9 mouse cellular contexts compared by ENCODE assay signal in the genomic region with DNA sequence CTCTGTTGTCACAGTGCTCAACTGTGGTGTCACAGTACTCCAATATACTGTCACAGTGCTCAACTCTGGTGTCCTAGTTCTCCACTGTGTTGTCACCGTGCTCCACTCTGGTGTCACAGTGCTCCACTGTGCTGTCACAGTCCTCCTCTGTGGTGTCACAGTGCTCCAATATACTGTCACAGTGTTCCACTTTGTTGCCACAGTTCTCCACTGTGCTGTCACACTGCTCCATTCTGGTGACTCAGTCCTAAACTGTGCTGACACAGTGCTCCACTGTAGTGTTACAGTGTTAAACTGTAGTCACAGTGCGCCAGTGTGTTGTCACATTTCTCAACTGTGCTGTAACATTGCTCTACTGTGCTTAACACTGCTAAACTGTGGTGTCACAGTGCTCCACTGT.
DNase-seq lines count a peak whose midpoint lies in the region; ATAC-seq and TF ChIP-seq lines count a peak whose summit lies in the region.
"Had no signal": no experiment of that assay in that cellular context is flagged by ENCODE, and none has a peak within 500 bp of the region (broad histone marks: within the 10 kb centered on the region; RNA-seq: fewer than 3 reads in every experiment).

No protein-coding gene starts in this region.

- WGBS in kidney, postnatal 0 days, result 47% methylated on average over 2 of the region's 2 CpGs
- WGBS in forebrain, embryonic 13.5 days, result 53% methylated on average over 2 of the region's 2 CpGs
- WGBS in intestine, embryonic 15.5 days, result 58% methylated on average over 2 of the region's 2 CpGs
- WGBS in midbrain, postnatal 0 days, result 53% methylated on average over 2 of the region's 2 CpGs

- no peak overlapping the region for H3K27ac ChIP-seq in kidney, postnatal 0 days
- H3K27ac ChIP-seq in forebrain, embryonic 13.5 days, result no peak overlapping the region
- H3K27ac ChIP-seq in intestine, embryonic 15.5 days, result no peak overlapping the region
- no peak overlapping the region for H3K27ac ChIP-seq in midbrain, postnatal 0 days (ENCODE audit: low read depth, low read length)

- H3K36me3 ChIP-seq in kidney, postnatal 0 days (ENCODE audit: insufficient read depth, low read length), result no peaks in the 10 kb centered on the region
- no peaks in the 10 kb centered on the region for H3K36me3 ChIP-seq in forebrain, embryonic 13.5 days (ENCODE audit: poor library complexity, severe bottlenecking)
- H3K36me3 ChIP-seq in intestine, embryonic 15.5 days, result no peaks in the 10 kb centered on the region
- no peaks in the 10 kb centered on the region for H3K36me3 ChIP-seq in midbrain, postnatal 0 days (ENCODE audit: insufficient read depth, low read length)

- no peak overlapping the region for H3K4me3 ChIP-seq in kidney, postnatal 0 days (replicated peaks; ENCODE audit: low read depth, low read length)
- no peak overlapping the region for H3K4me3 ChIP-seq in forebrain, embryonic 13.5 days
- H3K4me3 ChIP-seq in intestine, embryonic 15.5 days (replicated peaks), result no peak overlapping the region
- H3K4me3 ChIP-seq in midbrain, postnatal 0 days (ENCODE audit: low read depth, low read length), result no peak overlapping the region
- H3K4me3 ChIP-seq: erythroblast, embryonic 14.5 days had no signal

- ATAC-seq in kidney, postnatal 0 days (replicated peaks; ENCODE audit: low FRiP score, low read depth), result peak; percentile 21
- ATAC-seq in forebrain, embryonic 13.5 days, result peak; percentile 44
- ATAC-seq in intestine, embryonic 15.5 days, result peak; percentile 51
- peak; percentile 35; the same call in 1 of the 2 replicates for ATAC-seq in midbrain, postnatal 0 days (ENCODE audit: low FRiP score)

- H3K9ac ChIP-seq in kidney, postnatal 0 days (ENCODE audit: low read depth, low read length), result no peak overlapping the region
- H3K9ac ChIP-seq in forebrain, embryonic 13.5 days, result no peak overlapping the region
- H3K9ac ChIP-seq in intestine, embryonic 15.5 days, result no peak overlapping the region
- H3K9ac ChIP-seq in midbrain, postnatal 0 days (replicated peaks; ENCODE audit: low read length, poor library complexity, severe bottlenecking), result no peak overlapping the region

- no peak for TF ChIP-seq CTCF in kidney, postnatal 0 days (IDR thresholded peaks at IDR 0.05; ENCODE audit: low read depth)
- TF ChIP-seq CTCF in midbrain, postnatal 0 days (IDR thresholded peaks at IDR 0.05), result no peak

- no peak for DNase-seq in kidney, postnatal 0 days (ENCODE audit: low spot score)
- no peak for DNase-seq in kidney, adult 18-20 months
- no peak for DNase-seq in midbrain, postnatal 0 days (ENCODE audit: low spot score)
- DNase-seq in thymus, postnatal 0 days (ENCODE audit: low spot score), result no peak
- no peak for DNase-seq in spleen, postnatal 14 days (ENCODE audit: low spot score in 2 of 2)
- DNase-seq in cerebellum, adult 8-10 months, result no peak

- H3K4me1 ChIP-seq in kidney, postnatal 0 days (replicated peaks; ENCODE audit: insufficient read depth, low read length), result no peaks in the 10 kb centered on the region
- H3K4me1 ChIP-seq in forebrain, embryonic 13.5 days, result no peaks in the 10 kb centered on the region
- H3K4me1 ChIP-seq in intestine, embryonic 15.5 days (replicated peaks), result no peaks in the 10 kb centered on the region
- H3K4me1 ChIP-seq in midbrain, postnatal 0 days (ENCODE audit: insufficient read depth, low read length), result no peaks in the 10 kb centered on the region

- no peaks in the 10 kb centered on the region for H3K27me3 ChIP-seq in kidney, postnatal 0 days (ENCODE audit: insufficient read depth, low read length)
- no peaks in the 10 kb centered on the region for H3K27me3 ChIP-seq in forebrain, embryonic 13.5 days
- no peaks in the 10 kb centered on the region for H3K27me3 ChIP-seq in intestine, embryonic 15.5 days (replicated peaks)
- no peaks in the 10 kb centered on the region for H3K27me3 ChIP-seq in midbrain, postnatal 0 days (ENCODE audit: insufficient read depth, low read length)

- H3K4me2 ChIP-seq in kidney, postnatal 0 days (ENCODE audit: low read length), result no peak overlapping the region
- no peak overlapping the region for H3K4me2 ChIP-seq in forebrain, embryonic 13.5 days
- no peak overlapping the region for H3K4me2 ChIP-seq in intestine, embryonic 15.5 days (replicated peaks)
- H3K4me2 ChIP-seq in midbrain, postnatal 0 days (ENCODE audit: low read depth, low read length, poor library complexity, severe bottlenecking), result no peak overlapping the region

- H3K9me3 ChIP-seq in kidney, postnatal 0 days (replicated peaks; ENCODE audit: low read length), result peaks cover 40% of the 10 kb centered on the region
- peaks cover 70% of the 10 kb centered on the region for H3K9me3 ChIP-seq in forebrain, embryonic 13.5 days (replicated peaks)
- peaks cover 30% of the 10 kb centered on the region; the same call in 1 of the 2 replicates for H3K9me3 ChIP-seq in intestine, embryonic 15.5 days
- H3K9me3 ChIP-seq in midbrain, postnatal 0 days (ENCODE audit: low read length), result peaks cover 66% of the 10 kb centered on the region
